Mouse (Mus musculus): Measurements from ENCODE around the gene Htra1. TPM values are rescaled to one million over a fixed set of nuclear protein-coding genes. Genes with fewer than 3 reads are reported as not detected.

Gene Htra1
- polyA plus RNA-seq, 1 experiment, result 0.75 TPM

GRCm38 (mm10) chr7:130932921-130933320 is 3.0 kb upstream of the Htra1 start:
- H3K4me3 ChIP-seq (replicated peaks), result no peak overlapping the region
- TF ChIP-seq GATA1 (IDR thresholded peaks at IDR 0.05; ENCODE audit: borderline replicate concordance, low read length) (no peak), FLI1 (IDR thresholded peaks at IDR 0.05; ENCODE audit: low read length) (no peak)
- peaks cover 5% of the 10 kb centered on the region for H3K9me3 ChIP-seq
- H3K4me1 ChIP-seq, result peaks cover 17% of the 10 kb centered on the region
- peaks cover 61% of the 10 kb centered on the region for H3K27me3 ChIP-seq (replicated peaks)
- no peaks in the 10 kb centered on the region for H3K36me3 ChIP-seq (replicated peaks; ENCODE audit: low read length)

GRCm38 (mm10) chr7:130934654-130935053 is 1.3 kb upstream of the Htra1 start:
- H3K4me1 ChIP-seq, result peaks cover 17% of the 10 kb centered on the region
- TF ChIP-seq GATA1 (IDR thresholded peaks at IDR 0.05; ENCODE audit: borderline replicate concordance, low read length) (no peak), FLI1 (IDR thresholded peaks at IDR 0.05; ENCODE audit: low read length) (no peak)
- H3K4me3 ChIP-seq (replicated peaks), result no peak overlapping the region
- H3K36me3 ChIP-seq (replicated peaks; ENCODE audit: low read length), result no peaks in the 10 kb centered on the region
- H3K9me3 ChIP-seq, result peaks cover 5% of the 10 kb centered on the region
- peaks cover 73% of the 10 kb centered on the region for H3K27me3 ChIP-seq (replicated peaks)

GRCm38 (mm10) chr7:130935421-130935792 is 504 bp upstream of the Htra1 start:
- peaks cover 75% of the 10 kb centered on the region for H3K27me3 ChIP-seq (replicated peaks)
- no peaks in the 10 kb centered on the region for H3K36me3 ChIP-seq (replicated peaks; ENCODE audit: low read length)
- TF ChIP-seq GATA1 (IDR thresholded peaks at IDR 0.05; ENCODE audit: borderline replicate concordance, low read length) (no peak), FLI1 (IDR thresholded peaks at IDR 0.05; ENCODE audit: low read length) (no peak)
- H3K4me1 ChIP-seq, result peaks cover 17% of the 10 kb centered on the region
- peak overlapping the region; percentile 89 for H3K4me3 ChIP-seq (replicated peaks)
- peaks cover 5% of the 10 kb centered on the region for H3K9me3 ChIP-seq

DNA sequence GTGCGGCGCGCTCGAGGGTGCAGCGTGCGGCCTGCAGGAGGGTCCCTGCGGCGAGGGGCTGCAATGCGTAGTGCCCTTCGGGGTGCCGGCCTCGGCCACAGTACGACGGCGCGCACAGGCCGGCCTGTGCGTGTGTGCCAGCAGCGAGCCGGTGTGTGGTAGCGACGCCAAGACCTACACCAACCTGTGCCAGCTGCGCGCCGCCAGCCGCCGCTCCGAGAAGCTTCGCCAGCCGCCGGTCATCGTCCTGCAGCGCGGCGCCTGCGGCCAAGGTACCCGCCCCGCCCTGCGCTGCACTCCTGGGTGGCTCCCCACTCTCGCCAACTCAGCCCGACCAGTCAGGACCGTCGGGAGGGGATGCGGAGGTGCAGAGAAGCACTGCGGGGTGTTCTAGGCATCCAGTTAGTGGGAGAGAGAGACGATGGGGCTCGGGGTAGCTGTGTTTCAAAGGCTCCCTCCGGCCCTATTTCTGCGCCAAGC is 601 bp downstream of the Htra1 start:
- Histone ChIP-seq H3K4me1 (peaks cover 17% of the 10 kb centered on the region), H3K4me3 (replicated peaks) (peak overlapping the region; percentile 89), H3K9me3 (peaks cover 5% of the 10 kb centered on the region), H3K27me3 (replicated peaks) (peaks cover 83% of the 10 kb centered on the region), H3K36me3 (replicated peaks; ENCODE audit: low read length) (no peaks in the 10 kb centered on the region)
- TF ChIP-seq GATA1 (IDR thresholded peaks at IDR 0.05; ENCODE audit: borderline replicate concordance, low read length) (no peak), FLI1 (IDR thresholded peaks at IDR 0.05; ENCODE audit: low read length) (no peak)

- Histone ChIP-seq H3K36me3 (replicated peaks; ENCODE audit: low read length) (no peaks in the 10 kb centered on the region), H3K27me3 (replicated peaks) (peaks cover 83% of the 10 kb centered on the region), H3K4me1 (peaks cover 17% of the 10 kb centered on the region), H3K9me3 (peaks cover 2% of the 10 kb centered on the region), H3K4me3 (replicated peaks) (no peak overlapping the region)
- TF ChIP-seq GATA1 (IDR thresholded peaks at IDR 0.05; ENCODE audit: borderline replicate concordance, low read length), result no peak
- no peak for TF ChIP-seq FLI1 (IDR thresholded peaks at IDR 0.05; ENCODE audit: low read length)
These were observed 1.4 kb downstream of the Htra1 start for GRCm38 (mm10) chr7:130937266-130937841.

DNA sequence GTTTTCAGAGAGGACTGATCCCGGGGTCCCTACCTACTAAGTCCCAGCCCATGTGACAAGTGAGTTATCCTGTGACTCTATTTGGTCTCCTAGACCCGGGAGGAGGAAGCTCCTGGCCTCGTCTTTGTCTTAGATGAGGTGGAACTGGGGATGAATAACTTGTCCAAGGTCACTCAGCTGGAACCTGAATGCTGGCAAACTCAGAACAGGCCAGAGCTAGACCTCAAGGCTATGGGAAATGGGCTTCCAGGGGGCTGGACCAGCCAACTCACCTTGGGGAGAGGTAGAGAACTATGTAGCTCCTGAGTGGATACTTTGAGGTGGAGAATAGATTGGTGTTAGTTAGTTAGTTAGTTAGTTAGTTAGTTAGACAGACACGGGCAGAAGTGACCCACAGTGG is 2.1 kb downstream of the Htra1 start:
- Histone ChIP-seq H3K9me3 (peaks cover 2% of the 10 kb centered on the region; the same call in 1 of the 2 replicates), H3K4me3 (replicated peaks) (no peak overlapping the region), H3K36me3 (replicated peaks; ENCODE audit: low read length) (no peaks in the 10 kb centered on the region), H3K4me1 (peaks cover 17% of the 10 kb centered on the region), H3K27me3 (replicated peaks) (peaks cover 79% of the 10 kb centered on the region)
- no peak for TF ChIP-seq FLI1 (IDR thresholded peaks at IDR 0.05; ENCODE audit: low read length)
- no peak for TF ChIP-seq GATA1 (IDR thresholded peaks at IDR 0.05; ENCODE audit: borderline replicate concordance, low read length)

DNA sequence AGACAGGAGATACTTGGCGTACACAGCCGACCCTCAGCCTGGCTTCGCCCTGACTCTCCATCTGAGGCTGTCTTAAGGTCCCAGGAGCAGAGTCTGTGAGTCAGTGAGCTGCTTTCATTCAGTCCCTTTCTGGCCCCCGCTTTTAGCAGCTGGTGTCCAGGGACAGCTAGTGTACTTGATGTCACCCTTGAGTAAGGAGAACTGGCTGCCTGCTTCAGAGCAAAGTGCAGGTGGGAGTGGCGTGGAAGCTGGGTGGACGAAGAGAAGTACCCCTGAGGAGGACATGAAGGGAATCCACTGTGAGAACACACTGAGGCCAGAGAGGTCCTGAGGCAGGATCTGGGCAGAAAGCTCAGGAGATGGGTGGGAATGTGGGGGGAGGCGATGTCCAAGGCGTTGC is 3.0 kb downstream of the Htra1 start:
- peaks cover 72% of the 10 kb centered on the region for H3K27me3 ChIP-seq (replicated peaks)
- no peak for TF ChIP-seq GATA1 (IDR thresholded peaks at IDR 0.05; ENCODE audit: borderline replicate concordance, low read length)
- no peak for TF ChIP-seq FLI1 (IDR thresholded peaks at IDR 0.05; ENCODE audit: low read length)
- peaks cover 24% of the 10 kb centered on the region for H3K4me1 ChIP-seq
- peaks cover 2% of the 10 kb centered on the region; the same call in 1 of the 2 replicates for H3K9me3 ChIP-seq
- H3K36me3 ChIP-seq (replicated peaks; ENCODE audit: low read length), result no peaks in the 10 kb centered on the region
- H3K4me3 ChIP-seq (replicated peaks), result no peak overlapping the region

DNA sequence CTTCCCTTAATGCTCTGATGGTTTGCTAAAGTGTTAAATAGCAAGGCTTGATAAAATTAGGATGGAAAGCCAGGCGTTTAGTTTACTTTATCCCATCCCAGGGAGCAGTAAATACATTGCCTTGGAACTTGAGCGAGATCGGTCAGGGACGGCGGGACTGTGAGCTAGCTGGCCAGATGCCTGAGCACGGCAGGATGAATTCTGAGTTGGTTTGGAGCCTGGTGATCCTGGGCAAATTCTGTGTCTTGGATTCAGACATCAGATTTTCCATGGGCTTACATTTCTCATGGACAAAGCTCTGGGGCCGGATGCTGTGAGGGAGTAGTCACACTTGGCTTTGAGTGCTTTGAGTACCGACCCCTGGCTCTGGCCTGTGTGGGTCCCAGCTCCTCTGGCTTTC is 4.8 kb downstream of the Htra1 start:
- Histone ChIP-seq H3K9me3 (peaks cover 2% of the 10 kb centered on the region; the same call in 1 of the 2 replicates), H3K36me3 (replicated peaks; ENCODE audit: low read length) (no peaks in the 10 kb centered on the region), H3K27me3 (replicated peaks) (peaks cover 58% of the 10 kb centered on the region), H3K4me3 (replicated peaks) (no peak overlapping the region), H3K4me1 (peaks cover 23% of the 10 kb centered on the region)
- no peak for TF ChIP-seq GATA1 (IDR thresholded peaks at IDR 0.05; ENCODE audit: borderline replicate concordance, low read length)
- no peak for TF ChIP-seq FLI1 (IDR thresholded peaks at IDR 0.05; ENCODE audit: low read length)

DNA sequence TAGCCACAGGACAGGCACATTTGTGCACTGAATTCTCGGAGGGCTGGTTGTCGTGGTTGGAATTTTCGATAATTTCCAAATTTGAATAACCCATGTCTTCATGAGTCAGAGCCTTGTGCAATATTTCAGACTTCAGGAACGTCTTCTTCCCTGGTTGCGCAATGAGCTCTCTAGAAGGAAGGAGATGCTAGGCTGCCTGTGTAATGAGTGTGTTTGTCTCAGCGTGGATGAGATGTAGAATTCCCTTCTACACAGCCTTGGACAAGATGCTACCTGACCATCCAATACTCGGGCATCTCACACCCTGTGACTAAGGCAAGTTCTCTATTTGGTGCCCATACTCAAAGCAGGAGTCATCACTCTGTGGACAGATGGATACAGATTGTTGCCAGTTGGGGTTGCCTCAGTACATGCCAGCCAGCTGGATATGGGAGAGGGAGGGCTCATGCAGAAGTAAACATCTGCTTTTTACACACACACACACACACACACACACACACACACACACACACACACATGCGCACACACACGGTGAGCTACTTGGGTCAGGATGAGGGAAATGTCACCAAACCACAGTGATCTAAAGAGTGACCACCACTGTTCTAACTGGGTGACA is 7.5 kb downstream of the Htra1 start:
- Histone ChIP-seq H3K4me3 (replicated peaks) (peak overlapping the region; percentile 42), H3K9me3 (0 out of 2 replicates have a peak, but pooled peaks cover 2% of the 10 kb centered on the region), H3K36me3 (replicated peaks; ENCODE audit: low read length) (no peaks in the 10 kb centered on the region), H3K4me1 (peaks cover 17% of the 10 kb centered on the region), H3K27me3 (replicated peaks) (peaks cover 40% of the 10 kb centered on the region)
- no peak for TF ChIP-seq GATA1 (IDR thresholded peaks at IDR 0.05; ENCODE audit: borderline replicate concordance, low read length)
- no peak for TF ChIP-seq FLI1 (IDR thresholded peaks at IDR 0.05; ENCODE audit: low read length)

DNA sequence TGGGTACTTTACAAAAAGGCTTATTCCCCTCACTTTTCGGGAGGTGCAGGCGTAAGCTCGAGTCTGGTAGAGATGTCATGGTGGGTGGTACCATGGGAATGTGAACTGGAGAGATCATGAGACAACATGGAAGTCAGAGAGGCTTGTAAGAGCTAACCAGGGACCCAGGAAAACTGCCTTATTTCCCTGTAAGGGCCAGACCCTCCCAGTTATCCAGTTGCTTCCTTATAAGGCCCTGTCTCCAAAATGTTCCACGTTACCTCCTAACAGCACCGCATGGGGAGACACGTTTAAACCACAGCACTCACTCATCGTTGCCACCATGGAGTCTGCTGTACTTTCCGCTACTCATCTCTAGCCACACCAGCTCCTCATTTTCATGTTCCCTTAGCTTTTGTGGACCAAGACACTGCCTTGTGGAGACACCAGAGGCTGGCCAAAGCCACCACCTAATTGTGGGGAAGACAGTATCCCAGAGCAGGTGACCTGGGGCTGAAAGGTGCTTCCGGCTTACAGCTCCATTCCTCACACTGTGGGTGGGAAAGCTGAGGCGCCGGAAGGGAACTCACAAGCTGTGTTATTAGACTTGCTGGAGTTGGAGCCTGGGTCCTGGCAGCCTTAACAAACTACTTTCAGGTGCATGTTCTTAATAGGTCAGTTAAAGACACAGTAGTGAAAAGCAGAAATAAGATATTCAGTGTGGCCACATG is 9.0 kb downstream of the Htra1 start:
- H3K4me3 ChIP-seq (replicated peaks), result no peak overlapping the region
- peaks cover 29% of the 10 kb centered on the region for H3K4me1 ChIP-seq
- H3K27me3 ChIP-seq (replicated peaks), result peaks cover 29% of the 10 kb centered on the region
- no peak for TF ChIP-seq FLI1 (IDR thresholded peaks at IDR 0.05; ENCODE audit: low read length)
- TF ChIP-seq GATA1 (IDR thresholded peaks at IDR 0.05; ENCODE audit: borderline replicate concordance, low read length), result no peak
- H3K36me3 ChIP-seq (replicated peaks; ENCODE audit: low read length), result no peaks in the 10 kb centered on the region
- 0 out of 2 replicates have a peak, but pooled peaks cover 2% of the 10 kb centered on the region for H3K9me3 ChIP-seq

Data from megakaryocyte, embryonic 14.5 days (primary cell).